Mouse (Mus musculus) hindbrain, embryonic 13.5 days (tissue): Measurements from ENCODE around the gene Armcx6. TPM values are rescaled to one million over a fixed set of nuclear protein-coding genes. Genes with fewer than 3 reads are reported as not detected.
"Not testable (repeated sequence)": the region's sequence is repeated elsewhere in the genome, so short reads cannot be mapped to it uniquely, and the experiment has no call there.

Experiments
- ATAC-seq: fragments of 200-750 bp; cut with Nextera tagmentation; 2 replicates; pipeline ENCODE4 v1.8.0; 2017; ENCODE audit warnings: moderate TSS enrichment; ENCODE audit not compliant: low FRiP score
- H3K27ac ChIP-seq: fragments of 300-500 bp; sonication (generic); 2 replicates; pipeline ENCODE4 v1.5.1; 2015; ENCODE audit warnings: inconsistent platforms, mild to moderate bottlenecking, moderate library complexity
- H3K27me3 ChIP-seq: fragments of 300-500 bp; sonication (generic); 2 replicates; pipeline ENCODE4 v1.6.1; 2015; ENCODE audit warnings: mild to moderate bottlenecking, inconsistent platforms
- H3K36me3 ChIP-seq: fragments of 300-500 bp; sonication (generic); 2 replicates; pipeline ENCODE4 v1.6.1; 2015; ENCODE audit warnings: mild to moderate bottlenecking, inconsistent platforms
- H3K4me1 ChIP-seq: fragments of 300-500 bp; sonication (generic); replicated peaks from 2 replicates; pipeline ENCODE4 v1.6.1; 2015; ENCODE audit warnings: inconsistent platforms
- H3K4me2 ChIP-seq: fragments of 300-500 bp; sonication (generic); 2 replicates; pipeline ENCODE4 v1.6.1; 2015; ENCODE audit warnings: inconsistent platforms, mild to moderate bottlenecking, moderate library complexity
- H3K4me3 ChIP-seq: fragments of 300-500 bp; sonication (generic); 2 replicates; pipeline ENCODE4 v1.5.1; 2015; ENCODE audit warnings: mild to moderate bottlenecking, inconsistent platforms
- H3K9ac ChIP-seq: fragments of 300-500 bp; sonication (generic); 2 replicates; pipeline ENCODE4 v1.6.1; 2015; ENCODE audit warnings: mild to moderate bottlenecking, inconsistent platforms
- H3K9me3 ChIP-seq: fragments of 300-500 bp; sonication (generic); 2 replicates; pipeline ENCODE4 v1.6.1; 2016; ENCODE audit warnings: inconsistent platforms
- WGBS: fragments of 180-500 bp; shearing (Covaris S2); methylation state at CpG from one replicate; pipeline ENCODE4 v1.1.7; 2015; 5-methylcytosine and 5-hydroxymethylcytosine counted together
- microRNA-seq: library from miRNA; unstranded; fragments of <30 nt; microRNA quantifications from one replicate; pipeline ENCODE4, GENCODE M21; 2016
- polyA plus RNA-seq: library from polyadenylated mRNA; unstranded; fragments of >200 nt; fragmentation: Nextera tagmentation; extraction: Ambion mirVana; gene quantifications from 2 replicates; pipeline ENCODE4 v1.2.1, GENCODE M21; 2015

Gene Armcx6
- polyA plus RNA-seq, 1 experiment from 2014 or later, result 43.7 TPM

DNA sequence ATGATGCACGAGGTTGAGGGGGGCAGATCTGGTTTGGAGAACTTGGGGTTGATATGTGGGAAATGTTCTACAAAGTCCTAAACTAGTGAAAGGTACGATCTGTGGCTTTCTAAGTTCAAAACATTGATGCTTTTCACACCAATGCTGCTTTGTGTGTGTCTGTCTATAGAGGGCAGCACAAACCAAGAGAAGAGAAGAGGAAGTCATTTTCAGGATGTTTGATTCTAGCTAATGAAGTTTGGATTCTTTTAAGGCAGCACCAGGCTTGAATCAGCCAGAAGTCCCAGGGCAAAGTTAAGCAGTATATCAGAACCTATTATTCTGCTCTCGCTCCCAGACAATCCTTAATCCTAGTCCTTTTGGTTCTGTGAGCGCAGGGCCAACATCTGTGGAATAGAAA lies 21.4 kb downstream of the Armcx6 start:
- ATAC-seq, result no peak
- Histone ChIP-seq H3K27me3 (peaks cover 11% of the 10 kb centered on the region; the same call in 1 of the 2 replicates), H3K4me1 (no peaks in the 10 kb centered on the region), H3K9me3 (no peaks in the 10 kb centered on the region), H3K27ac (no peak overlapping the region), H3K4me2 (no peak overlapping the region), H3K36me3 (no peaks in the 10 kb centered on the region), H3K4me3 (no peak overlapping the region), H3K9ac (no peak overlapping the region)
- WGBS, result 54% methylated on average over 4 of the region's 4 CpGs

DNA sequence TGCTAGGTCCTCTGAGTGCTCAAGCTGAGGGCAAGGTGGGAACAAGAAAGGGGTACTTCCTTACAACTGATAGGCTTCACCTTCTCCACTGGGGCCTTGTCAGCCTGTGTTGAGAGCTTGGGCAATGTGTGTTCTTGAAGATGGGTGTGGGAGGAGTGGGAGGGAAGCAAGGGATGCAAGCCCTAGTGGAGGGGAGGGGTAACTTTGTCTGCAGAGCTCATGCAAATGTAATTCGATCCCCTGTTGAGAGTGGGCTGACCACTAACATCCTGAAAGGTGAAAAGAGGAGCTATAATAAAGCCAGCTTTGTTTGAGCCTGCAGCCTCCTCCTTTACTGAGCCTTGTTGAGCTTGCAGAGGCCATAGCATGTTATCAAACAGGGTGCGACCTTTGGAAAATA lies 27.5 kb downstream of the Armcx6 start:
- ATAC-seq, H3K9me3 ChIP-seq, H3K4me3 ChIP-seq, H3K9ac ChIP-seq, H3K4me2 ChIP-seq, H3K27me3 ChIP-seq, H3K27ac ChIP-seq, H3K4me1 ChIP-seq: not testable (repeated sequence)
- H3K36me3 ChIP-seq, result peaks cover 13% of the 10 kb centered on the region
- WGBS, result 31% methylated on average over 2 of the region's 2 CpGs

DNA sequence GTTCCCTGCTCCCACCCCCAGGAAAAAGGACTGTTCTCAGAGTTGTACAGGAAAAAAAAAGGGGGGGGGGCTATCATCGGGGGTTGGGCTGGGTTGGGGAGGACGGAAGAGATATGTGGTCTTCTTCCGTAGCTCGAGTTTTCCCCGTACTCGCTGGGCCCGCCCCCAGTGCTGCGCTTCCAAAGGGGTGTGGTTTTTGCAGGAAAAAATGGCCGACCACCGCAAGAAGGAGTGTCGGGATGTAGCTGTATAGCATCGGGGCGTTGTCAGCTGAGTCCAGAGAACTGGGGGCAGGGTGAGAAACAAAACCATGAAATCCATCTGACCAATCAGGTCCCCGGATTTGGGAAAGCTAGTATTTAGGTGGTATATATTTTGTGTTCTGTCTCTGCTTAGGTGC lies 32.7 kb downstream of the Armcx6 start:
- Histone ChIP-seq H3K4me1 (peaks cover 6% of the 10 kb centered on the region; the same call in 1 of the 2 replicates), H3K4me3 (peak overlapping the region; percentile 51), H3K27me3 (peaks cover 12% of the 10 kb centered on the region; the same call in 1 of the 2 replicates), H3K9me3 (no peaks in the 10 kb centered on the region), H3K9ac (peak overlapping the region; percentile 82), H3K36me3 (peaks cover 13% of the 10 kb centered on the region), H3K4me2 (peak overlapping the region; percentile 60), H3K27ac (peak overlapping the region; percentile 96)
- whole genome bisulfite sequencing, result 24% methylated on average over 14 of the region's 14 CpGs
- peak; percentile 84 for ATAC-seq

DNA sequence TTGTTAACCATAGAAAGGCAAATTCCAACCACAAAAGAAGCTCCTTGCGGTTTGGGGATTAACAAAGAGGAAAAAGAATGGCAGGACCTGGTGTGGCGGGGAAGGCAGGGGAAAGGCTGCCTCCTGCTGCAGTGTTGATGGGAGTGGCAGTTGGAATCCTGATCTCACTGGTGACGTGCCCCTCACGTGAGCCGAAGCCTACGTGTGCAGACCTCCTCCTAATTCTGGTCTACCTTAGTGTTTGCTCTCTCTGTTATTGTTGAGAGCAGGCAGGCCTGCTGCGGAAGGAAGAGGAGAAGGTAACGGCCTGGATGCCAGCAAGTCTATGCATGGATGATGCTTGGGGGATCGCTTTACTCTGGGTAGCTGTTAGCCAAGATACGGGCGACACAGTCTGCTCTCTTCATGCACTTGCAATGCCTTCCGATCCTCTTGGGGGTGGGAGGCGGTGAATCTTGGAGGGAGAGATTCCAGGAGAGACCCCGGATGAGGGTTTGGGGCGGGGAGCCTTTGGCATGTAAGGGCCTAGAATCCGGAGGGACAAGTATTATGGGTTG lies 33.4 kb downstream of the Armcx6 start, which contains the start of gene Armcx1:
Armcx1 (plus strand) TSS at position 212 of the 557 bp plus-strand sequence.
- peak within 1 kb of the TSS; percentile 51 for H3K4me3 ChIP-seq
- H3K27me3 ChIP-seq, result peaks cover 12% of the 10 kb centered on the region; the same call in 1 of the 2 replicates
- 18% methylated on average over 16 of the region's 16 CpGs for WGBS
- peaks cover 13% of the 10 kb centered on the region for H3K36me3 ChIP-seq
- ATAC-seq, result peak; percentile 97
- peak within 1 kb of the TSS; percentile 96 for H3K27ac ChIP-seq
- H3K4me2 ChIP-seq, result peak within 1 kb of the TSS; percentile 60
- peaks cover 6% of the 10 kb centered on the region; the same call in 1 of the 2 replicates for H3K4me1 ChIP-seq
- H3K9me3 ChIP-seq, result no peaks in the 10 kb centered on the region
- peak within 1 kb of the TSS; percentile 82 for H3K9ac ChIP-seq

DNA sequence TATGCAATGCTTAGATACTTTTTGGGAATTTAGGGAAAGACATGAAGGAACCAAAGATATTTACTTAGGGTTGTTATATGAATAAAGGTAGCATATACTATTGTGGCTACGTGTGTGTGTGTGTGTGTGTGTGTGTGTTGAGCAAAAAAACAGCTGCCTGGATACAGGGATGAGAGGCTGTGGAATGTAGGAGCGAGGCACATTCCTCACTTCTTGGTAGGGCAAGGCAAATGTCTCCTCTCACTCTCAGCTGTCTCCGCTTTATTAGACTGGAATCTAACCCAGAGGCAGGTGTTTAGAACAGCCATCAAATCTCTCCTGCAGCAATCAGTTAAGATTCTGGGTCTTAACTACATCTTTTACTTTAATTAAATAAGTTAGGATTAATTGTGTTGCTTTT lies 34.4 kb downstream of the Armcx6 start:
- no peak overlapping the region for H3K9ac ChIP-seq
- H3K27me3 ChIP-seq, result peaks cover 12% of the 10 kb centered on the region; the same call in 1 of the 2 replicates
- 38% methylated on average over 3 of the region's 3 CpGs for WGBS
- no peaks in the 10 kb centered on the region for H3K9me3 ChIP-seq
- H3K4me3 ChIP-seq, result no peak overlapping the region
- no peak overlapping the region for H3K4me2 ChIP-seq
- H3K36me3 ChIP-seq, result peaks cover 13% of the 10 kb centered on the region
- H3K4me1 ChIP-seq, result peaks cover 6% of the 10 kb centered on the region; the same call in 1 of the 2 replicates
- 0 out of 2 replicates have a peak overlapping the region, but pooled peaks have one; percentile 52 for H3K27ac ChIP-seq
- no peak for ATAC-seq

Small RNAs within 50 kb of the gene (microRNA-seq; reads per million reads assigned to microRNA genes)
- gene Mir7093, result 0.93 reads per million

Other genes with a start within 250 kb of the Armcx6 start
- 45.1 and 46.5 TPM in 2 replicates for gene Timm8a1, start 209.6 kb downstream of the Armcx6 start, polyA plus RNA-seq
- 0.63 and 1.1 TPM in 2 replicates for gene Btk, start 167.8 kb downstream of the Armcx6 start, polyA plus RNA-seq
- 223 and 238 TPM in 2 replicates for gene Rpl36a, start 165.8 kb downstream of the Armcx6 start, polyA plus RNA-seq
- 3.1 and 3.5 TPM in 2 replicates for gene Gla, start 150.3 kb downstream of the Armcx6 start, polyA plus RNA-seq
- 170 TPM in 2 replicates for gene Hnrnph2, start 150.2 kb downstream of the Armcx6 start, polyA plus RNA-seq
- 6.2 and 7.6 TPM in 2 replicates for gene Armcx4, start 64.9 kb downstream of the Armcx6 start, polyA plus RNA-seq
- 84.5 and 85.5 TPM in 2 replicates for gene Armcx1, start 33.5 kb downstream of the Armcx6 start, polyA plus RNA-seq
- gene Armcx3, start 5.2 kb upstream of the Armcx6 start, polyA plus RNA-seq, result 67.0 and 74.6 TPM in 2 replicates
- gene Armcx2, start 57.8 kb upstream of the Armcx6 start, polyA plus RNA-seq, result 93.7 and 98.9 TPM in 2 replicates
- 0.22 and 0.38 TPM in 2 replicates for gene Nxf2, start 213.3 kb upstream of the Armcx6 start, polyA plus RNA-seq